Mouse (Mus musculus) cortical plate, adult 2 months (tissue): ENCODE results near the gene Dis3l. TPM values are rescaled to one million over a fixed set of nuclear protein-coding genes. Genes with fewer than 3 reads are reported as not detected.
"Not testable (repeated sequence)": the region's sequence is repeated elsewhere in the genome, so short reads cannot be mapped to it uniquely, and the experiment has no call there.

ENCODE experiments used
- H3K27ac ChIP-seq: fragments of 200-500 bp; 2 replicates; pipeline ENCODE4 v1.5.1; 2012; ENCODE audit warnings: low read length, control low read depth, inconsistent platforms; ENCODE audit not compliant: insufficient read depth
- H3K4me1 ChIP-seq: fragments of 200-500 bp; 2 replicates; pipeline ENCODE4 v1.6.1; 2011; ENCODE audit warnings: low read length; ENCODE audit not compliant: control insufficient read depth, insufficient read depth
- H3K4me3 ChIP-seq: fragments of 200-500 bp; 2 replicates; pipeline ENCODE4 v1.5.1; 2011; ENCODE audit warnings: mild to moderate bottlenecking, low read length, control low read depth; ENCODE audit not compliant: insufficient read depth
- CTCF ChIP-seq: fragments of 200-500 bp; IDR thresholded peaks from 2 replicates; pipeline ENCODE4 v1.5.1; 2011; ENCODE audit warnings: mild to moderate bottlenecking, control low read depth, low read length; ENCODE audit not compliant: insufficient read depth; ENCODE audit errors: extremely low read depth
- POLR2A ChIP-seq: fragments of 200-500 bp; IDR thresholded peaks from 2 replicates; pipeline ENCODE4 v1.6.1; 2011; ENCODE audit warnings: mild to moderate bottlenecking, low read length, control low read depth; ENCODE audit not compliant: insufficient read depth; ENCODE audit errors: extremely low read depth
- polyA plus RNA-seq: library from polyadenylated mRNA; depleted of rRNA; stranded (reverse); fragments of >200 nt; gene quantifications from 2 replicates; pipeline ENCODE4 v1.2.3, GENCODE M21; 2012

Gene Dis3l
- polyA plus RNA-seq, 1 experiment: 25.4 TPM

DNA sequence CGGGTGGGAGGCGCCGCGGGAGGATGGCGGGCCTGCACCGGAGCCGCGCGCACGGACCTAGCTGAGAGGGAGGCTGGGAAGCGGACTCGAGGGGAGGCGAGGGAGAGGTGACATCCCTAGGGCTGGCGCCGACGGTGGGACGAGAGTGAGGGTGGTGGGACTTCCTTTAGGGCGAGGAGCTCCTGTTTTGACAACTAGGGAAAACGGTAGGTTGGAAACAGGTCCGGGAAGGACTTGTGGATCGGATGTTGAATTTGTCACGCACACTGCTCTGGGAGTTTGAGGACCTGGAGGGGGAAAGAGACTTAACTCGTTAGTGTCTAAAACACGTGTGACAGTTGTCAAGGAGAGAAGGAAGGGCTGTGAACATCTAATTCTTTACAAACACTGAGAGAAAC, 59.3 kb downstream of the Dis3l start:
- no peak overlapping the region for H3K27ac ChIP-seq
- no peaks in the 10 kb centered on the region for H3K4me1 ChIP-seq
- TF ChIP-seq POLR2A: no peak
- no peak for TF ChIP-seq CTCF
- peak overlapping the region; percentile 94 for H3K4me3 ChIP-seq

DNA sequence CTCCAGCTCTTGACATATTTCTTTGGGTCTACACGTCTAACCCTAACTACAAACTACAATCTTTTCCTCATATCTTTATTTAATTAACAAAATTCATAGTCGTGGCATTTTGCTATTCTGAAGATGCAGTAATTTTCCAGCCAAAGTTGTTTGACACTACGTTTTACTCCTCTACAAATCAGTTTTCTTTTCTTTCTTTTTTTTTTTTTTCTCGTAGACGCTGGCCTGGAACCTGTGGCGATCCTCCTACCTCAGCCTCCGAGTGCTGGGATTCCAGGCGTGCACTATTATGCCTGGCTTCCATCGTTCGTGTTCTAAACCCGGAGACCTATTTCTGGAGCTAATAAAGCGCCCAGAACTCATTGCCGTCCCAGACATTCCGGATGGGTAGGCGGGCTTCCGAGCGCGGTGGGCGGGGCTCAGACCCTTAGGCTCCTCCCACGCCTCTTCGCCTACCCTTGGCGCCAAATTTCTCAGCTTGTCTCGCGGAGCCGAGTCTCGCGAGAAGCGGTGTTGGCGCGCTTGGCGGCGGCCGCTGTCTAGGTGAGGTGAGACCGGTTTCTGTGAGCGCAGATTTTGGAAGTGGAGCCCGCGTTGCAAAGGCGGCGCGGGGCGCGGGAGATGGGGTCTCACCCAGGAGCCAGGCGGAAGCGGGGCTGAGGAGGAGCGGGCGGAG, 59.8 kb downstream of the Dis3l start, which contains the start of gene Tipin:
Gene Tipin, plus strand, starts transcription at position 477 of the 676 bp plus-strand sequence.
- Histone ChIP-seq H3K4me1 (no peaks in the 10 kb centered on the region), H3K4me3 (peak within 1 kb of the TSS; percentile 94), H3K27ac (no peak within 1 kb of the TSS)
- TF ChIP-seq POLR2A (peak; percentile 76), CTCF (no peak)

DNA sequence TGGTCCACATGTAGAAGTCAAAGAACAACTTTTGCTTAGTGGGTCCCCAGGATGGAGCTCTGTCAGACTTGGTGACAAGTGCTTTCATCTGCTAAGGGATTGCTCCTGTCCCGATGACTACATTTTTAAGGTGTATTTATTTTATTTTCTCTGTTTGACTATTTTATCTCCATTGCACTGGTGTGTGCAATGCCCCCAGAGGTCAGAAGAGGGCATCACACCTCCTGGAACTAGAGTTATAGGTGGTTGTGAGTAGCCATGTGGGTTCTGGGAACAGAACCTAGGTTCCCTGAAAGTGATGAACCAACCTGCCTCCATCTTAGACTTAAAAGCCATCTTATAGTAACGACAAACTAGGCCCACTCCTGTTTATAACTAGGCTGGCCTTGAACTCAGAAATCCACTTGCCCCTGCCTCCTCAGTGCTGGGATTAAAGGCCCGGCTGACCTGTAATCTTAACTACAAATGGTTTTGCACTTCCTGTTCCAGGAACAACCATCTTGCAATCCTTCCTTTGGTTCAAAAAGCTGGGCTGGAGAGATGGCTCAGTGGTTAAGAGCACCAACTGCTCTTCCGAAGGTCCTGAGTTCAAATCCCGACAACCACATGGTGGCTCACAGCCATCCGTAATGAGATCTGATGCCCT, 62.3 kb downstream of the Dis3l start:
- Histone ChIP-seq H3K27ac (no peak overlapping the region), H3K4me1 (no peaks in the 10 kb centered on the region), H3K4me3 (no peak overlapping the region)
- TF ChIP-seq CTCF (no peak), POLR2A (no peak)

DNA sequence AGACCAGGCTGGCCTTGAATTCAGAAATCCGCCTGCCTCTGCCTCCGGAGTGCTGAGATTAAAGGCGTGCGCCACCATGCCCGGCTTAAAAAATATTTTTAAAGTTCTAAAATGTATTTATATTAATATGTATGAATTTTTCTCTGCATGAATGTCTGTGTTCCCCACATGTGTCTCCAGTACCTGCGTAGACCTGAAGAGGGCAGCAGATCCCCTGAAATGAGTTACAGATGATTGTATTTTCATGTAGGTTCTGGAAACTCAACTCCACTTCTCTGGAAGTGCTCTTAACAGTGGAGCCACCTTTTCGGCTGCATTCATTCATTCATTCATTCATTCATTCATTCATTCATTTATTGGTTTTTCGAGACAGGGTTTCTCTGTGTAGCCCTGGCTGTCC, 63.4 kb downstream of the Dis3l start:
- H3K27ac ChIP-seq: no peak overlapping the region
- no peaks in the 10 kb centered on the region for H3K4me1 ChIP-seq
- TF ChIP-seq CTCF (peak; percentile 61), POLR2A (no peak)
- no peak overlapping the region for H3K4me3 ChIP-seq

DNA sequence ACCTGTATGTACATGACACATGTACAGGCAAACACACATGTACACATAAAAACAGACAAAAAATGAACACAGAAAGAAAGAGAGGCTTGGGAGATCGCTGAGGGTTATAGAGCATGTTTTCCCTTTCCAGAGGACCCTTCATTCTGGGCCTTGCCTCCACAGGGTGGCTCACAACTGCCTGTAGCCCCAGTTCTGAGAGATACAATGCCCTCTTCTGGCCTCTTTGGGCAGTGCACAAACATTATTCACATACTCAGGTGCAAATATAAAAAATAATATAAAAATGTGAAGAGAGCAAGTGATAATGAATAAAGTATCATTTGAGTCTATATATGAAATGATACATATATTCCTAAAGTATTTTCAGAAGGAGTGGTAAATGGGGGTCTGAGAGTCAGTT, 66.2 kb downstream of the Dis3l start:
- no peak for TF ChIP-seq POLR2A
- TF ChIP-seq CTCF: no peak
- Histone ChIP-seq H3K4me3 (no peak overlapping the region), H3K27ac (no peak overlapping the region), H3K4me1 (no peaks in the 10 kb centered on the region)

DNA sequence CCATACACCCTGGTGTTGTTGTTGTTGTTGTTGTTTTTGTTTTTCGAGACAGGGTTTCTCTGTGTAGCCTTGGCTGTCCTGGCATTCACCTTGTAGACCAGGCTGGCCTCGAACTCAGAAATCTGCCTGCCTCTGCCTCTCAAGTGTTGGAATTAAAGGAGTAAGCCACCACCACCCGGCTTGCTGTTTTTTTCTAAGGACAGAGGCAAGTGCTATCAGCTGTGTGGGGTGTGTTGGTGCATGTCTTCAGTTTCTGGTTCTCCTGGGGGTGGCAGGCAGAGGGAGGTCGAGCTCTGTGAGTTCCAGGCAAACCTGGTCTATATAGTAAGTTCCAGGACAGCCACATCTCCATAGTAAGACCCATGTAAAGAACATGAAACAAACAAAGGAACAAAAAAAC, 66.8 kb downstream of the Dis3l start:
- Histone ChIP-seq H3K27ac (no peak overlapping the region), H3K4me3 (no peak overlapping the region), H3K4me1 (no peaks in the 10 kb centered on the region)
- TF ChIP-seq CTCF (no peak), POLR2A (no peak)

DNA sequence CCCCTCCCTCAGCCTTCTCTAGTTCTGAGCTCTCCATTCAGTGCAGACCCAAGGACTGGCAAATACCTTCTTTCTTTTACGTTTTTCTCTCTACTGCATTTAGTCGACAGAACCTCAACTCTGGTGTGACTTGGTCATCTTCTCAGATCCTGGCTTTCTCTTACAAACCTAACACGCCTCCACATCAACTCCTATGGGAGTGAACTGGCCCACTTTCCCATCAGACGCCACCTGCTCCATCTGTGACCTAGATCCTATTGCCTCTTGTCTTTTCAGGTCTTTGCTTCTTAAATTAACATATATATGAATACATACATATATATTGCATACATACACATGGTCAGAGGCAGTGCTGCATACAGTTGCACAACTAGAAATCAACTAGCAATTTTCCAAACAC, 67.3 kb downstream of the Dis3l start:
- Histone ChIP-seq H3K4me3 (no peak overlapping the region), H3K4me1 (no peaks in the 10 kb centered on the region), H3K27ac (no peak overlapping the region)
- TF ChIP-seq CTCF (no peak), POLR2A (no peak)

DNA sequence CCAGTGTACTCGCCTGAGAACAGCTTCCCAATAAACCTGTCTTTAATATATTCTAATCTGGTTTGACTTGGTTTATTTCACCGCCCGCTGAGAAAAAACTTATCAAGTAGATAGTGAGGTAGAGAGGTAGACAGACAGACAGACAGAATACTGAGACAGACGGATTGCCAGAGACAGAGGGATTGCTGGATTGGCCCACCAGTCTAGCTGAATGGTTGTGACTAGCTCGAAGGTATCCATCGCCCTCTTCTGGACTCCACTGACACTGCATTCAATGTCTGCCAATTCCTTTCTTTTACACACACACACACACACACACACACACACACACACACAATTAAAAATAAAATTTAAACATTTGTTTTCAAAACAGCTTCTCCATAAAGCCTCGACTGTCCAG, 68.5 kb downstream of the Dis3l start:
- Histone ChIP-seq H3K4me1 (no peaks in the 10 kb centered on the region), H3K4me3 (no peak overlapping the region), H3K27ac (no peak overlapping the region)
- no peak for TF ChIP-seq POLR2A
- peak; percentile 76 for TF ChIP-seq CTCF

DNA sequence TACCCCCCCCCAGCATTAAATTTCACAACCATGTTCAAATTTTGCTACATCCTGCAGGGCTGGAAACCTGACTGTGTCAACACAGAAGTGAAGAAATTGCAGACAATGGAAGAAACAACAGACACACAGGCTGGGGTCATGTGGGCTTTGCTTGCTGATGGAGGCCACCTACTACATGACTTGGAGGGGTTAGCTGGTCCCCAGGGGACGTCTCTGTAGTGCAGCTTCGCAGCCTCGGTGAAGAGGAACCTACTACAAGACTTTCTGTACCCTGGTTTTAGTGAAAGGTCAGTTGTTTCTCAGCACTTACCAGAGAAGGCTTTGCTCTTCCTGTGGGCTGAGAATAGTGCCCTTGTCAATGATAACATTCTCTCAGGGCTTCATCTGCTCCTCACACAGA, 69.8 kb downstream of the Dis3l start:
- Histone ChIP-seq H3K4me1 (no peaks in the 10 kb centered on the region), H3K27ac (no peak overlapping the region), H3K4me3 (no peak overlapping the region)
- TF ChIP-seq POLR2A (no peak), CTCF (no peak)

DNA sequence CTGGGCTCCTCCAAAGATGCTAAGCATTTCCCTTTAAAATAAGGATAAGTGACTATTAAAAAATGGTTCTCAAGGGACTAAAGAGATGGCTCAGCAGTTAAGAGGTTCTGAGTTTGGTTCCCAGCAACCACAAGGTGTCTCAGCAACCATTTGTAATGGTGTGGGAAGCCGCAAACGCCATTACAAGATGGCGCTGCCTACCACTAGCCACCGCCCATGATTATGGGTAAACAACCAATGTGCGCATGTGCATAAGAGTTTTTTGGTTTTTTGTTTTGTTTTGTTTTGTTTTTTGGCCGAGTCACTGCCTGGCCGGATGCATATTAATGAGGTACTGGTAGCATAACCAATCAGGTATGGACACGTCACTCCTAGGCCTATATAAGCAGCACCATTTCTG, 72.3 kb downstream of the Dis3l start:
- H3K4me1 ChIP-seq, H3K4me3 ChIP-seq, H3K27ac ChIP-seq: not testable (repeated sequence)
